Mouse (Mus musculus) cerebellum, postnatal 25 days (tissue): ENCODE measurements around the gene Ppp1r14d.

Experiments
- DNase-seq, 2 experiments: peaks; one replicate each; pipeline ENCODE4 v3.0.0; 2021; ENCODE audit warnings: mixed read lengths in 2 of 2

The Ppp1r14d gene

DNA sequence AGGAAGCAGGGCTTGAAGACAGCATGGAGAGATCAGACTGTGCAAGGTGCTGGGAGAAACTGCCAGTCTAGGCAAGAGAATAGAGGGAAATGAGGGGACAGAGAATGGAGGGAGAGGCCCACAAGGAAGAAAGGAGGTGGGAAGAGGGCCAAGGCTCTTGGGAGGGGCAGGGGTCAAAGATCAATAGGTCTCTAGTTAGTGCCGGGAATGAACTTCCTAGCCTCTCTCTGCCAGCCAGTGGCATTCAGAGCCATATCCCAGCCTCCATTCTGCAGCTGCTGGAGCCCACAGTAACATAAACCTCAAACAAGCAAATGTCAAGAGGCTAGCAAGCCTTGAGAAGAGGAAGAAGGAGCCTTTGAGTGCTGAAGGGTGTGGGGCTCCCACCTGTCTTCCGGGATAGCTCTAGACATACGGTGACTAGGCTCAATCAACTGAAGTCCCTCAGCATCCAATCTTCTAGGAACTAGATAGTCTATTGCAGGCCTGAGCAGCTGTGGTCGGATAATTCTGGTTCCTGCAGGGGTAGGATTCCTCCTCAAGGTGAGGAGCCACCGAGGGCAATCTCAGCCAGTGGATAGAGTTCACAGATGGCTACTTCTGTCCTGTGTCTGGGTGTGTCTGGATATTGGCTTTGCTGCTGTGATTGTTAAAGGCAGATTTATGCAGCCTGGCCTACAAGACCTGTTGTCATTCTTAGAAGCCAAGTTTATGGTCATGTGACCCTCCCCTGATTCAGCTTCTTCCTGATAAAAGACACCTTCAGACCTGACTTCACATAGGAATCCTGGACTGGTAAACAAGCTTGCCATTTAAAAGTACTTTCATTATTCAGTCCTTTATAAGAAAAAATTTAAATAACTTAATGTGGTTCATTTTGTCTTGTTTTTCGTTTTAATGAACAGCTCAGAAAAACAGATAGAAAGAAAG is at the start of gene Ppp1r14d:
Gene Ppp1r14d, minus strand, starts transcription at position 132 of the 930 bp plus-strand sequence.
- no peak for DNase-seq

DNA sequence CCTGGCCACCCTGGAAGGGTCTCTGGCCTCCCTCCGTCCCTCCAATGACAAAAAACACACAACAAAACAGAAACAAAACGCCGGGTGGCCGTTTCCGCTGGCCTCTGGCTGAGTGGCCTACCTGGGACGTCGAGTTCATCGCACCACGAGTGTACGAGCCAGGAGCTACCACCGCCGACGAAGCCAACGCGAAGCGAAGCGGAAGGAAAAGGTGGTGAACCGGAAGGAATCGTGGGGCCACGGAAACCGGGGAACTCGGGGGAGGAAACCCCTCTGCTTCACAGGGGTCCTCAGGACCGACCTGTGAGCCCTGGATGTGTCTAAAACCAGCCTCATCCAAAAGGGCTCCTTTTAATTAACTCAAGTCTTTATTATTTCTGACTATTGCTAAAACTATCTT is 48.1 kb upstream of the Ppp1r14d start:
- DNase-seq: no peak

DNA sequence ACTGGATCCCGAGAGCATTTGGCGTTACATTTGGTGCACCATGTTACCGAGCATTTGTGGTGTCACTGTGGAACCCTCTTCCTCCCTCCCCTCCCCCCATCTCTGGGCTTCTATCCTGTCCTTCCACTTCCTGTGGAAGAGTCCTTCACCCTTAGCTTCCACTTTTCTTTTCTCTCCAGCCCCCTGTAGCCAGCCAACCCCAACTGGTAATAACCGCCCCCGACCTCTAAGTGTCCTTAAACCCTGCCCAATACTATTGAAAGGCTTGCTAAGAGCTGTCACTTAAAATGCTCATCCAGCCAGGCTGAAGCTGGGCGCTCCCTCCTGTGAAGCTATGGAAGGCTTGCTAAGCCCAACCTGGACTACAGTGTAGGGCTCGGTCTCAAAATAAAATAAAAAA is 47.2 kb upstream of the Ppp1r14d start:
- DNase-seq: no peak

DNA sequence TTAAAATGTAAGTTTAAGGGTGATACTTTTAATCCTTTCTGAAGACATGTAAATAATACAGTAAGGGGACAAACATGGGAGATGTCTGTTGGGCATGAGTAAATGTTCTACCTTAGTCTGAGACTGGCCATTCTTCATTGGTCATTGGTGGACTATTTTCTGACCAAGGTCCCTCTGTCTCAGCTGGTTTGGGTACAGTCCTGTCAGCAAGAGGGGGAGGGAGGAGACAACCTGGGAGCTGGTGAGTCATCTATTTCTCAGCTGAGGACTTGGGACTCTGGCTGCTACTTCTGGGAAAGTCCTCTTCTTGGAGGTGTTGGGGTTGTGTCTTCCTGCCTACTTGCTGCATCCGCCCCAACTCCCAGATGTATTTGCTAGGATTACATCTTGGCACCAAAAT is 44.4 kb upstream of the Ppp1r14d start:
- DNase-seq: no peak

DNA sequence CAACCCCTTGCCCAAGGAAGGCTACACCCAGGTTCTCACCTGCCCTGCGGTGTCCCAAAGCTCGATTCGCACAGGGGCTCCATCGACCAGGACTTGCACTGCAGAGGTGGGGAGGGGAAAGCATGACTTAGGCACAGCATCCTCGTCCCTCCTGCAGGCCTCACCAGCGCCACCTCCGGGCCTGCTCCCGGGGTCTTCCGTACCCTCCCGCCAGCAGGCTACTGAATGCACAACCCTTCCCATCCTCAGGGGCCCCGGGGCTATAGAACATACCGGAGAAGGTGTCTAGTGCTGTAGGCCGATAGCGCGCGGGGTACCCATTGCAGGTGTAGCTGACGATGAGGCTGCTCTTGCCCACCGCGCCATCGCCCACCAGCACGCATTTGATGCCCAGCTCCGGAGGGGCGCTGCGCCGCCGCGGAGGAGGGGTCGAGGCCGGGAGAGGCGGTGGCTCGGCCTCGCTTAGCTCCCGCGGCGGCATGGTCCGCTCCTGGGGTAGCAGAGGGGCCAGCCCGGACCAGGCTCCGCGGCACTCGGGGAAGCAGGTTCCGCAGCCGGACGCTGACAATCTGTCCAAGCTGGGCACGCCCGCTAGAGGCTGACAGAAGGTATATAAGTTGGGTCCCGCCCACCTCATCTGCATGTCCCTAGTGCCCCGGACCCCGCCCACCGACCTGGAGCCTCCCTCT is 41.1 kb upstream of the Ppp1r14d start, which contains the start of gene Rhov:
Gene Rhov, minus strand, starts transcription at position 630 of the 689 bp plus-strand sequence.
- peak; percentile 81 to 89 for DNase-seq

DNA sequence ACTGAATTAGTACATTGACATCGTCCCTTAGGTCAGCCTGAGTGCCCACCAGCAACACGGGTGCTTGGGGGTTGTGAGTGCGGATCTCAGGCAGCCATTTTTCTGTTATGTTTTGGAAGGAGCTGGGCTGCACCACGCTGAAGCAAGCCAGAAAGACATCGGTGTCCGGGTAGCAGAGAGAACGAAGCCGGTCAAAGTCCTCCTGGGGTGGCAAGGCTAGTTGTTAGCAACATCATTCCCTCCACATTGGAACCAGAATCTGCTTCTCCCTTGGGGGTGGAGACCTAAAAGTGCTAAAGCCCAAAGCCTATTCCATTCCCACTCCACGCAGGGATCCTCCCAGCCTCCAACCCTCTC is 40.6 kb upstream of the Ppp1r14d start:
- DNase-seq: no peak

DNA sequence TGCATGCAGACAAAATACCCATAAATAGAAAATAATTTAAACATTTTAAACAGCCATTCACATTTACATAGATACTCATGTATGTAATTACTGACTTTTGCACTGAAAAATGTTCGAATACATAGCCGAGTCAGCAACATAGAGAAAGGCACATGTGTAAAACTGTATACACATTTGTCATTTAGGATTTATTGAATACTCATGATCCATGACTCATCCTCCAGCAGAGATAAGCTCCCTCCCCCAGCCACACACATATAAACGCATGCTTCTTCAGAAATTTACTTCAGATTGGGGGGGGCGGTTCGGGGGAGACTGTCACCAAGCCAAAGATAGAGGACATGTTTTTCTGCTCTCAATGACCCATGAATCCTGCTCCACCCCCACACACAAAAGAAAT is 34.1 kb upstream of the Ppp1r14d start:
- no peak for DNase-seq

DNA sequence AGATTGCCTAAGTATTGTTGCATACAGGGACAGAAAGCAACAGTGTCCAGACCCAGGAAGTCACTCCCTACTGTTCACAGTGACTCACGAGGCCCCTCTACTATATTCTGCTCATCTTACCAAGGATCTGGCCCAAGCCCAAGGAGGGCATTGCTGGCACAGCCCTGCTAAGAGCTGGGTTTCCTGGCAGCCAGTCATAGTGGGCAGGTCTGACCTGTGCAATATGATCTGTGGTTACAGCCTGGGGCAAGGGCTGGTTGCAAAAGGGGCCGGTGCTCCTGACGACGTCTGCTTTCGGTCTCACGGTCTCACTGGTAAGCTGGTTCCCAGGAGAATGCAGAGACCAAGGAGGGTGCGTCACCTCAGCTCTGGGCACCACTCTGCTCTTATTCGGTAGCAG is 33.3 kb upstream of the Ppp1r14d start:
- DNase-seq: peak; percentile 28 to 57

DNA sequence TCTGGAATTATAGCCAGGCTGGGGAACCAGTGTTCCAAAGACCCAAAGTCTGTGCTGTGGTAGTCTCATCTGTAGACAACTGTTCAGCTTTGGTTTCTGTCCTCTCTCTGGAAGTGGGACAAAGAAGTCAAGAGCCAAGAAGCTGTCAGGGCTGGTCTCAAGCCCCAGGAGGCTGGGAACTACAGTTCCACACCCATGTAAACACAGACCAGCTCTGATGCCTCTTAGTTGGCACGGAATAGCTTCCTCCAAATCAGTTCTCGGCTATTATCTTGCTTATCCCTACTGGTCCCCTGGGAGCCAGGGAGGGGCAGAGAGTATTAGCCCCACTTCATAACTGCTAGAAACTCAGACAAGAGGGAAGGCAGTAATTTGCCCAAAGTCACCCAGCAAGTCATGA is 31.6 kb upstream of the Ppp1r14d start:
- DNase-seq: no peak

DNA sequence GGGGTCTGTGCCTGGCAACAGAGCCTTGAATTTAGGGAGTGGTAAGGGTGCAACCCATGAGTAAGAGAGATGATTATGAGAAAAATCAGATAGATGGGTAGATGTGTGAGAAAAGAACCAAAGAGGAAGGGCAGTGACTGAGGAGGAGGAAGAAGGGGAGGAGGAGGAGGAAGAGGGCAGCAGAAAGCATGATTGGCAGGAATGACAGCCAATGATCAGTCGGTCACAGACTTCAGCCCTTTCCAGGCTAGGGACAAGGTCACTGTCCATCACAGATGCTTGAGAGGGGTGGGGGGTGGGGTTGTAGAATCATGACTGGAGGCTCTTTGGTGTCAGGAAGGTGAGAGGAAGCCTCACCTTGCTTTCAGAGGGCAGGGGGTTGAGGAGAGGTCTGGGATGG is 30.8 kb upstream of the Ppp1r14d start:
- no peak for DNase-seq

DNA sequence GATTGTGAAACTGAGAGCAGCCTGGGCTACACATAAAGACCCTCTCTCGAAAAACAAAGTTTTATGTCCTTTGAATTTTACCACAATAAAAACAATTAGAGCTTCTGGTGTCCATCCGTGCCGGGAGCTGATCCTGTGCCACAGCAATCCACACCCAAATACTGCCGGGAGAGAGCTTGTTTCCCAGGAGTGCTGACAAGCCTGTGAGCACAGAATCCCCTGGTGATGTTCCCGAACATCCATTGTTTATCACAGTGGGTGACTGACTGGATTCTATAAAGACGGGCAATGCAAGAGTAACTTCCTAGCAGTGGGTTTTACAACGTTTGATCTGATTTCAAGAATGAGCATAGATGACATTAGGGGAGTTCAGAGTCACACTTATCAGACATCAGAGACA is 25.3 kb upstream of the Ppp1r14d start:
- no peak for DNase-seq

DNA sequence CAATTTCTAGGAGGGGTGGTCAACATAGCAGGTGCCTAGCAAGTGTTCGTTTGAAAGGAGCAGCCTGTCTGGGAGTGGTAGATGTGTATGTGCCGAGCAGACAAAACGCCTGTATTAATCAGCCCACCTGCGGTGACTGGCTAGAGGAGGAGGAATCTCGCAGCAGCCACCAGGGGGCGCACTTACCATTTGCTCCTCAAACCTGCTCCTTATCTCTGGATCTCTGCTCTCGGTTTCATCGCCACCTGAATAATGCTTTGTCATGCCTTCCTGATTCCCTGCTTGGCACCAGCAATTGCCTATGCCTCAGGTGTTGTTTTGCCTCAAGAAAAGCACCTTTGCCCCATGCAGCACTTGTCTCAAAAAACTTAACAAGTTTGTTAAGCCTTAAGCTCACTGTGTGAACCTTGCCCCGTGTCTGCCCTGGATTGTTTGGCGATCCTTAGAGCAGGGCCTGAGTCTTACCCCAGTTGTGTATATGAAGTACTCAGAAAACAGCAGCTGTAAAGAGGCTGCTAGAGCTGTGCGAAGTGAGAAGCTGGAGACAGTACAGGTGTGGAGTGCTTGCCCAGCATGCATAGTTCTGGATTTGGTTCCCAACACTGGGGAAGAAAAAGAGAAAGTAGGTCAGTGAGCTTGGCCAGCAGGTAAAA is 21.2 kb upstream of the Ppp1r14d start:
- DNase-seq: peak; percentile 91 to 95

DNA sequence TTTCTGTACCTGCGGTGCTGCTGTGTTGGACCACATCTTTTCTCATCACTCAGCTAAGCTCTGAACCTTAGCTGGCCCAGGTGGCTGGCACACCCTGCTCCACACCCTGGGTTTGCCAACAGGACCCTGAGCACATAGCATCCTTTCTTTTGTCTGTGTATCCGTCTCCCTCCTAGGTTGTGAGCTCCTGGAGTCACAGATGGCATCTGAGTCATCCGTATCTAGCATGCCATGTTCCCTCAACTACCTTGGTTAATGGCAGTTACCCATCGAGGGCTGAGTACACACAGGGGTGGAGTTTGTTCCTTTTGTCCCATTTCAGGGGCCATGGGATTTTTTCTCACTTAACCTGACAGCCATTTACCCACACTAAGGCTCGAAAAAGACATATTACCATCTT is 20.7 kb upstream of the Ppp1r14d start:
- peak in 1 of 2 experiments; percentile 12 for DNase-seq

DNA sequence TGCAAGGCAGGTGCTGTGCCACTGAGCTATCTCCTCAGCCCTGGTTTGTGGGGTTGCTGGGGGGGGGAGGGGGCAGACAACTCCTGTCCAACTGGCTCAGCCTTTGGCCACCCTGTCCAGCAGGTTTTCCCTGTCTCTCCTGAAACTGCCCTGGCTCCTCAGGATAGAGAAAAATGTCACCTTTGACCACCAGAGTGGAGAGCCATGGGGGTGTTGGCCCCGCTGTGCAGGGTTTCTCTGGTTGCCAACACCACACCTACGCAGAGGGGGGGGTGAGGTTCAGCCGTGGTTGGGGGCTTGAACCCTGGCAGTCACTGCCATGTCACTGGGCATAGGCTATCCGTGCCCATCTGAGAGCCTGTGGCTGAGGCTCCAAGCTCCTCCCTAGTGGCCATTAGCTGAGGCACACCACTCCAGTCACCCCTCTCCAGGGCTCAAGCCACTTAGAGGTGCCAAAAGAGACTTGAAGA is 19.9 kb upstream of the Ppp1r14d start:
- DNase-seq: no peak

DNA sequence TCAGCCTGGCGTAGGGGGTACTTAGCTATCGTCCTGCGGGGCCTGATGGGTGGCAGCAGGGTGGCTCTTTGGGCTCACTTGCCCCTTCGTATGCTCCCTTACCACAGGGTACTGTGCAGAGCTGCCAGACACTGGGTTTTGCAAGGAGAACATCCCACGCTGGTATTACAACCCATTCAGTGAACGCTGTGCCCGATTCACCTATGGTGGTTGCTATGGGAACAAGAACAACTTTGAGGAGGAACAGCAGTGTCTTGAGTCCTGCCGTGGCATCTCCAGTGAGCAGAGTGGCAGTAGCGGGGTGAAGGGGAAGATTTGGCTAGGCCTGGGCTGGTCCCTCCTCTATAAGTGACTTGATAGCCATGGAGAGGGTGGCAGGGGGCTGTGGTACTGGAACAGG is 18.2 kb upstream of the Ppp1r14d start:
- no peak for DNase-seq

DNA sequence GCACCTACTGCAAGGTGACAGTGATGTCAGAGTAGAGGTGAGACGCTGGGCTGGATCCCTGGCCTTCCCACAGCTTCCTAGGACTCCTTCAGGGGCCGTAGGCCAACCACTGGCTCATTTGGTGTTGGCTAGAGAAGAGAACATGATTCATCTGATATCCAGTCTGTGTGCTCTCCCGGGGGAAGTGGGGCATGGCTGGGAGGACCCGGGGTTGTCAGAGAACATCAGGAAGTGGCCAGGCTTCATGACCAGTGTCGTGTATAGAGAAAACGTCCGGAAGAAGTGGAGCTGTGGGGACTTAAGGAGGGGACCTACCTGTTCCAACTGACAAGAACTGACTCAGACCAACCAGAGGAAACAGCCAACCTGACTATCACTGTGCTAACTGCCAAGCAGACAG is 15.5 kb upstream of the Ppp1r14d start:
- DNase-seq: no peak

DNA sequence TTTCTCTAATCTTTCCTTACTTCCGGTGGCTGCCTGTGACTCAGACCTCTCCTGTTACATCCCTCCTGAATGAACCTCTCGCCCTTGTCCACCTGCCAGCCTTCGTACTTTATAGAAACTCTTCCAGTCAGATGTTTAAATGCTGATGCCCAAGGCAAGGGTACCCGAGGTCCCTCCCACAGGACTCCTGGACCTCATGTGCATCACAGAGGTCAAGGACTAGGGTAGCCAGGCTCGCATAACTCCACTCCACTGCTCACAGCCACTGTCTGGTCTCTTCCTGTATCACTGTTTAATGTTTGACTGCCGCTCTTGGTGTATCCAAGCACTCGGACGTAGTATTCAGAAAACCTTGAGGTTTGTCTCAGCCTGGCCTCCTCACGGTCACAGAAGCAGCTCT is 12.8 kb upstream of the Ppp1r14d start:
- DNase-seq: no peak

DNA sequence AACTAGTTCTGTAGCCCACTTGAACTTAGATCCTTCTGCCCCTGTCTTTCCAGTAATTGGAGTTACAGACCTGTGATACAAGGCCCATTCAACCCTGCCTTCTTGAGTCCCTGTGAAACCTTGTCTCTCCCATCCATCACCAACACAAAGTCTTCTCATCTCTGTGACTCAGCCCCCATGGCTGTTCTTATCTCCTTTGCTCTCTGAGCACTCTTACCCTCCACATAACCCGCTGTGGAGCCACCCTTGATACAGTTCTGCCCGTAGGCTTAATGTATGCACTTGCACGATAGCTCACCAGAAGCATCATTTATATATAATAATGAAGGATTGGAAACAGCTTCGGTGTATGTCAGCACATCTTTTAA is 11.1 kb upstream of the Ppp1r14d start:
- no peak for DNase-seq

DNA sequence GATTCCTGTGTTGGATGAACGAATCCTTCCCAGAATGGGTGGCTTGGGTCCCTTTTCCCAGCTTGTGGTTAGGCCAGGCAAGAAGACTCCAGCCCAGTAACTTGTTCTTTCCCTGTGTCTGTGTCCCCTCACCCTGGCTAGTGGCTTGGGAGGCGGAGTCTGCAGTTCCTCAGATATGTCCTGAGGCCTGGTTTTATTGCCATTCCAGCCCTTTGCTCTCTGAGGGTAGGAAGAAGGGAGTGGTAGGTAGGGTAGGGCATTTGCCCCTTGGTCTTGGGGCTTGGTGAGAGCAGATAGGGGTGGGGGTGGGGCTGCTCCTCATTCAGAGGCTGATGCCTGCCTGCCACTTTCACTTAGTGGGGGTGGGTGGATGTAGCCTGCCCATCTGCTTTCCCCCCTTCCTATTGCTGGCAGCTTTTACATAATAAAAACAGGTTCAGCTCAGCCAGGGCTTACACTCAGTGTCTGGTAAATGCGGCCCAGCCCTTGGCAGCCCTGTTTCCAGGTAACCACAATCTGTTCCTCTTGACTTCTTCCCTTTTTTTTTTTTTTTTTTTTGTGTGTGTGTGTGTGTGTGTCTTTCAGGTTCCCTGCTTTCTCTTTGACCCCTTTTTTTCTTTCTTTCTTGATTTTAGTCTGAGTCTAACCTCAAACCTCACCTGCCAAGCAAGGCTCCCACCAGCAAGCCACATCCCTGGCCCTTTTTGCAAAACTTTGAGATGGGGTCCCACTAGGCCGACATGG is 10.5 kb upstream of the Ppp1r14d start:
- DNase-seq: no peak

DNA sequence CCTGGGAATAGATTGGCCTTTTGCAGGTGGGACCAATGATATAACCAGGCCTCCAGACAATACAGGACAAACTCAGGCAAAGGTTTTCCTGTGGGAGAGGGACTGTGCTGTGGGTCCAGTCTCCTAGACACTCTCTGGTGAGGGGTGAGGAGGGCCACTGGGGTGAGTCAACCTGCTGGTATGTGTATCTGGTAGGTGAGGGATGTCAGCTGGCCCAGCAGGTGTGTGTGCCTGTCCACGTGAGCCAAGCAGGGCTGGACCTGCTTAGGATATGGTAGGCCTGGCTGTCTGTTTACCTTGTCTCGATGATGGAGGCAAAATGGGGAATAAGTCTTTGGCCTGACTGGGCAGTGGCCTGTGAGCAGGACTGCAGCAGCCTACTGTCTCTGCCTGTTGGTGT is 9.0 kb upstream of the Ppp1r14d start:
- DNase-seq: no peak

DNA sequence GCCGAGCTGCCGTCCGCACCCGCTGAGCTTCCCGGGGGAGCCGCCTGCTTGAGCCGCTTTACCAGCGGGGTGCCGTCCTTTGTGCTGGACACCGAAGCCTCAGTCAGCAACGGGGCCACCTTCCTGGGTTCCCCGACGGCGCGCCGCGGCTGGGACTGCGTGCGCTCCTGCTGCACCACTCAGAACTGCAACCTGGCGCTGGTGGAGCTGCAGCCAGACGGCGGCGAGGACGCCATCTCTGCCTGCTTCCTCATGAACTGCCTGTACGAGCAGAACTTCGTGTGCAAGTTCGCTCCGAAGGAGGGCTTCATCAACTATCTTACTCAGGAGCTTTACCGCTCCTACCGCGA is 8.1 kb upstream of the Ppp1r14d start:
- DNase-seq: no peak

DNA sequence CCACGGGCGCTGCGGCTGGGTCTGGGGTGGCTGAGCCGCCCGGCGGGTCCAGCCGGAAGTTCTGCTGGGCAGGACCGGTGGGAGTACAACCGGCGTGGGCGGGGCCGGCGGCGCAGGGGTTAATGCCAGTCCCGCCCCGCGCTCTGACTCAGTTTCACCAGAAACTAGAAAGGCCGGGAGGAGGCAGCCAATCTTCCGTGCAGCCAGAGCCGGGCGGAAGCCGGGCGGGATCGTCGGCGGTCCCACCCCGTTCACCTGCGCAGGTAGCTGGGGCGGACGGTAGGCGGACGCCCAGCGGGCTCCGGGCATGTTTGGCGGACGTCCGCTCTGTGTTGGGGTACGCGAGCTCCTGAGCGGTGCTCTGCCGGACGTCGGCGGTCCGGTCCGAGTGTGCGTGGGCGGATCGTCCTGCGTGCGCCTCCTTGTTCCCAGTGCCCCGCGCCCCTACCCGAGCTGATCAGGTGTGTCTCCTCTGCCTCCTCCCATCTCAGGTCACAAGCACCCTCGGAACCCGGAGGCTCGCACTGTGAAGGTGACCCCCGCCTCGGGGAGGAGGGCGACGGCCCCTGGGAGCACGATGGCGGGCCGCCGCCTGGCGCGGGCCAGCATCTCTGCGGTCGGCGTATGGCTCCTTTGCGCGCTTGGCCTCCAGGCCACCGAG is 7.6 kb upstream of the Ppp1r14d start, which contains the start of gene Spint1:
Gene Spint1, plus strand, starts transcription at position 153 of the 661 bp plus-strand sequence.
- DNase-seq: no peak
